Mouse (Mus musculus): ENCODE data around the gene Hoxb6.

The Hoxb6 gene

DNA sequence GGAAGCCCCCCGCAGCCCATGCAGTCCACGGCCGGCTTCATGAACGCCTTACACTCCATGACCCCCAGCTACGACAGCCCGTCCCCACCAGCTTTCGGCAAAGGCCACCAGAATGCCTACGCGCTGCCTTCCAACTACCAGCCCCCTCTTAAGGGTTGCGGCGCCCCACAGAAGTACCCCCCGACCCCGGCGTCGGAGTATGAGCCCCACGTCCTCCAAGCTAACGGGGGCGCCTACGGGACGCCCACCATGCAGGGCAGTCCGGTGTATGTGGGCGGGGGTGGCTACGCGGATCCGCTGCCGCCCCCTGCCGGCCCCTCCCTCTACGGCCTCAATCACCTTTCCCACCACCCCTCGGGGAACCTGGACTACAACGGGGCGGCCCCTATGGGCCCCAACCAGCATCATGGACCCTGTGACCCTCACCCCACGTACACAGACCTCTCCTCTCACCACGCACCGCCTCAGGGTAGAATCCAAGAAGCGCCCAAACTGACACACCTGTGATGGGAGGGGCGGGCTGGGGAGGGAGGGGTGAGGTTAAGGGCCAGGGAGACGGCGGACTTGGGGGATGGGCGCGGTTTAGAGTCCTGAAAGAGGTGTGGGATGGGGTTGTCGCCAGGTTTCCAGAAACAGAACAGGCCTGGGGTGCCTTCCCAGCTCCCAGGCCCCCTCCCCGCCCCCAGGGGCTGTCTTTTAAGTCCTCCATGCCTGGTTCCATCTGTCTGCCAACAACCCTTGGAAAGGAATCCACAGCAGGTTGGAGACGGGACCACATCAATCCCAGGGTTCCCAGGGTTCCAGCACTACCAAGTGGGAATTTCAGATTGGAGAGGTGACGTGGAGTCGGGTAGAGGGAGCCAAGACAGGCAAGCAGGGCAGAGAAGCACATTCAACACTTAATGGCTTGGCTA lies 53.9 kb downstream of the Hoxb6 start:
- in situ Hi-C loops (cut with MboI; ENCODE audit: low sequenced_read_pairs) = no loop called here

DNA sequence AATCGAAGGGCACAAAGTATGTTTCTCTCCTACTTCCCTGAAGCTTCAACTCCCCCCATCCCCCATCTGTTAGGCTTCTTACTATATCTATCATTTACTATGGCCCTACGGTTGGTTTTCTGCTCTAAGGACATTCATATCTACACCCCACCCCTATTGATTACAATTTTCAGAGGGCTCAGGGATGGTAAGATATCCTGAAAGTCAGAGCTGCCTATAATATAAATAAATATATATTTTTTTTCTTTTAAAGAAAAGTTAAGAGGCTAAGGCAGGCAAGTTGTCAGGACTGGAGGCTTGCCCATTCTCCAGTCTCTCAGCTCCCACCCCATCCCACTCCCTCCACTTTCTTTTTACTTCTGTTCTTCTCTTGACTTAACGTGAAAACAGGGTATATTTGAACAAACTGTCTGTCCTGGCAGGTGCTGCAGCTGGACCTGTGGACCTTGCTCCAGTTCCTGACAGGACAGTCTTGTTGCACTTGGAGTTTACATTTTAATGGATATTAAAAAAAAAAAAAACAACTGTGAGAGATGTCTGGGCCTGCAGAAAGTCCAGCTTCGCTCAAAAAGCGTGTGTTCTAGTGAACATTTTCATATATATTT lies 54.7 kb downstream of the Hoxb6 start:
- in situ Hi-C loops (cut with MboI; ENCODE audit: low sequenced_read_pairs) = no loop called here

DNA sequence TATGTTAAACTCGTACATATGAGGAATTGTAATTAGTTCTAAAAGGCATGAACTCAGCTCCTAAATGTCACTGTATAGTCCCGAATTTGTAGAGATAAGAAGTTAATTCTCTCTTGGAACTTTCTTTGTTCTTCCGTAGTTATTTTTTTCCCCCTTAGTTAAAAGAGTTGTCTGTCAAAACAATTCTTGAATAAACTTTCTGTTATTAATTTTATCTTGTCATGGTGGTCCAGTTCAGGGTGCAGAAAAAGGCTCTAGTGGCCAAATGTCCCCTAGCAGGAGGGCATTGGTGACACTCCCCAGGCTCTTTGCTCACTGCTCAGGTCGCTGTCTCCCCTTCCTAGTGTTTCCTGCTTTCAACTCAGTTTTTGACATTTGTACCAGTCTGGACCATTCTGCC lies 55.4 kb downstream of the Hoxb6 start:
- in situ Hi-C loops (cut with MboI; ENCODE audit: low sequenced_read_pairs) = no loop called here

DNA sequence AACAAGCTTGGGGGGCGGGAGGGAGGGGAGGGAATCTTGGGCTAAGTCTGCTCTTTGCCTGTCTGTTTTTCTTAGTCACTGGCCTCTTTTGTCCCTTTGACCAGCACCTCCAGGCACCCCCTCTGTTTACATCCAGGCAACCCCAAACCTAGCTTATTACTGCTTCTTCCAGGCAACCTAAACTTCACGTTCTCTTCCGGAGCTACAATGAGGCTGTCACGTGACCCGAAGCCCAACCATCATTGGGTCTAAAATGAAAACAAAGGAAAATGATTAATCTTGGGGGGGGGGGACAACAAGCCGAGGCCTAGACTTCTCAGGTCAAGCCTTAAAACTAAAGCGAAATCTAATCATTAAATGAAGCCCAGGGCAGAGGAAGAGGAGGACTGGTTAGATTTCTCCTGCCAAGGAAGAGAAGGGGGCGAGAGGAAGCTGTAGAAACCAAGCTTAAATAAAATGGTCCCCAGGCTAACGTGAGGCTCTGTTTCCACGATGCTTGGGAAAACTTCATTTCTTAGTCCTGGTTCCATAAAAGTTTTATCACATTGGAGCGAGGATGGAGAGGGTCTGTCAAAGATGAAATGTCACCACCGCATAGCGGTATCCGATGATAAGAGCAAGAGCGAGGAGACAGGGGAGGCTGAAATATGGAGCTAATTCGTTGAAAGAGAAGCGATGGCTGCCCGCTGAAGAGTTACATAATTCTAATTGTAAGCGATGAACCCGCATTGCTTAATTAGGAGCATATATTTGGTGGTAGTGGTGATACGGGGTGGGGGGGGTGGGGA lies 56.1 kb downstream of the Hoxb6 start:
- in situ Hi-C loops (cut with MboI; ENCODE audit: low sequenced_read_pairs) = no loop called here

DNA sequence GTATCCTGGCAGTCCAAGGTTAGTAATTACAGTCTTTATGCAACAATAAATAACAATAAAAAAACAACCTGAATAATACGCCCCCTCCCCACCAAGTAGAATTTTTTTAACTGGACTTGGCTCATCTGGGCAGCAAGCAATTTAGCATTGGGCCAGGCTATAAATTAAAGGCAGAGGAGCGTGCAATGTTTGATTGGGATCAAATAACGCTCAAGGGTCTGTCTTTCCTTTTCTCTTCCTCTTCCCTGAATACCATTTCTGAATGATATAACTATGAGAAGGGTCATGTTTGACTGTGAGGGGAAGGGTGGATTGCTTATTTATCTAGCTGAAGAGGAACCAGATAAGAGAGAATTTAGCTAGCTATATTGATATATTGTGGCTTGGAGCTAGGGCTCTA lies 56.7 kb downstream of the Hoxb6 start:
- in situ Hi-C loops (cut with MboI; ENCODE audit: low sequenced_read_pairs) = no loop called here

DNA sequence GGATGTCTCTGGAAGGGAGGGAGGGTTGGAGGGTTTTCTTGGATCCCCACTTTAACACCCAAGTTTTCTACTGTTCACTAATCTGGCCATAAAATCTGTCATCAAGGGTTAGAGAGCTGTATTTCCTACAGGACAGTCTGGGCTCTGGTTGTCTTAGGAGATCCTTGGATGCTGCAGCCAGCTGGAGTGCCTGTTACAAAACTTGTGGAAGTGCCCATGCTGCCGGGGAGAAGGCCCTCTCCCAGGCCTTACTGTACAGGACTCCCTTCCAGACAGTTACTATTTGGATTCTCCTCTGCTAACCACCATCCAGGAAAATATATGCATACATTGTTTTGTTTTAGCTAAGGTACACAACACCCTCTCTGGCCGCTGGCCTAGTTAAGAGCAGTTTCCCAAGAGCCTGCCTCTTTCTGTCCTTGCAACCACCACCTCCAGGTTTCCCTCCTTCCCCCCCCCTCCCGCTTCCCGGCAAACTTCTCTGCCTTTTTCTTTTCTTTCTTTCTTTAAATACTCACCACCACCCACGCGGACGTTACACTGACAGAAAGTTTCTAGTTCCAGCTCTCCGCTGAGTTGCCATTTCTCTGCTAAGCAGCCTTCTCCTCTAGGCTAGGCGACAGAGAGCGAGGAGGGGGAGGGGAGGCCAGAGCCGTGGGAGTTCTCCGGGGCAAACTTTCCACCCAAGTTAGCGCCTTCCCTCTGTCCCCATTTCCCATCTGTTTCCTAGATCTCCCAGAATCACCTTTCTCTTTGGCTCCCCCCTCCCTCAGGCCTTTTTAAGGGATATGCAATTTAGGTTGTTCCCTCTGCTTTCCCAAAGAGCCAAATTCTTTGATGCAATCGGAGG lies 57.4 kb downstream of the Hoxb6 start:
- in situ Hi-C loops (cut with MboI; ENCODE audit: low sequenced_read_pairs) = no loop called here

DNA sequence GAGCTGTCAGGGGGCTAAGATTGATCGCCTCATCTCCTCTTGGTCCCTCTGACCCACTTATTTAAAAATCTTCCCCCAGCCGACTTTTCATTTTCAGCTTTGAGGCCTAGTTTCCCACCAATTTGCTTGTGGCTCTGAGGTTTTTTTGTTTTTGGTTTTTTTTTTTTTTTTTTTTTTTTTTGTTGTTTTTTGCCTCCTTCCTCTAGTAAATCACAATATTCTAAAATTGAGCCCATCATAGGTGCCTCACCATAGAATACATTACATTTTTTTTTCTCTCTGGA lies 58.0 kb downstream of the Hoxb6 start, which contains the start of gene Hoxb2:
Gene Hoxb2, plus strand, starts transcription at position 185 of the 284 bp plus-strand sequence.
- in situ Hi-C loops (cut with MboI; ENCODE audit: low sequenced_read_pairs) = no loop called here

DNA sequence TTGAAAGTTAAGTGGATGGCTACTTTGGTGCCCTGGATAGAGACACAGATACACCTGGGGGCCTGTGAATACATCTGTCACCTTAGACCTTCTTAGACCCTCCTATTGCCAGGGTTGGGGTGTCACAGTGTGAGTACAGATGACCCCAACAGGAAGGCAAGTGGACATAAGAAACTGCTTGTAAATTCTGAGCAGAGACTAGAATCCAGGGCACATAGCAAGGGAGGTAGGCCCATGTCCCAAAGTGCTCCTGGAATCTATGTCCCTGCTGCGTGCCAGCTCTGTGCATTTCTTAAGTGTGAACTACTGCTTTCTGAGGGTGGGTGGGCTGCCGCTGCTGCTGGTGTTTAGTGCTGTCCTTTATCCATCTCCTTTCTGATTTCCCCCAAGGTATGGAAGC lies 58.5 kb downstream of the Hoxb6 start:
- in situ Hi-C loops (cut with MboI; ENCODE audit: low sequenced_read_pairs) = no loop called here
